Mouse (Mus musculus): Measurements from ENCODE around the gene Gm6890. TPM values are rescaled to one million over a fixed set of nuclear protein-coding genes. Genes with fewer than 3 reads are reported as not detected.
"Not testable (repeated sequence)": the region's sequence is repeated elsewhere in the genome, so short reads cannot be mapped to it uniquely, and the experiment has no call there.

The Gm6890 gene
- polyA plus RNA-seq (2014; fragmentation: Nextera tagmentation; extraction: Ambion mirVana) = not detected in 2 replicates

GRCm38 (mm10) chrX:74740627-74741026, at the start of gene Gm6890:
Gm6890 (plus strand) TSS chrX:74740927.
- not testable (repeated sequence) for H3K9me3 ChIP-seq (ENCODE audit: control insufficient read depth, low read length); H3K4me3 ChIP-seq (replicated peaks; ENCODE audit: low read depth, low read length); H3K36me3 ChIP-seq (ENCODE audit: control insufficient read depth, insufficient read depth, low read length); DNase-seq; H3K27ac ChIP-seq (replicated peaks; ENCODE audit: low read depth, low read length); H3K4me2 ChIP-seq (ENCODE audit: low read length); ATAC-seq (ENCODE audit: low FRiP score, low TSS enrichment); H3K27me3 ChIP-seq (ENCODE audit: control insufficient read depth, insufficient read depth, low read length); H3K4me1 ChIP-seq (ENCODE audit: control insufficient read depth, insufficient read depth, low read length); H3K9ac ChIP-seq (replicated peaks; ENCODE audit: low read length)
- 90% methylated on average over 9 of the region's 9 CpGs for WGBS

GRCm38 (mm10) chrX:74726195-74726594, 14.5 kb upstream of the Gm6890 start:
- not testable (repeated sequence) for H3K9me3 ChIP-seq (ENCODE audit: control insufficient read depth, low read length); H3K27ac ChIP-seq (replicated peaks; ENCODE audit: low read depth, low read length); H3K27me3 ChIP-seq (ENCODE audit: control insufficient read depth, insufficient read depth, low read length); H3K9ac ChIP-seq (replicated peaks; ENCODE audit: low read length); ATAC-seq (ENCODE audit: low FRiP score, low TSS enrichment); H3K36me3 ChIP-seq (ENCODE audit: control insufficient read depth, insufficient read depth, low read length); DNase-seq; H3K4me2 ChIP-seq (ENCODE audit: low read length); H3K4me3 ChIP-seq (replicated peaks; ENCODE audit: low read depth, low read length); H3K4me1 ChIP-seq (ENCODE audit: control insufficient read depth, insufficient read depth, low read length)
- 89% methylated on average over 4 of the region's 10 CpGs for WGBS

GRCm38 (mm10) chrX:74770715-74771114, 30.0 kb downstream of the Gm6890 start:
- H3K27ac ChIP-seq (replicated peaks; ENCODE audit: low read depth, low read length); H3K9ac ChIP-seq (replicated peaks; ENCODE audit: low read length); H3K27me3 ChIP-seq (ENCODE audit: control insufficient read depth, insufficient read depth, low read length); H3K36me3 ChIP-seq (ENCODE audit: control insufficient read depth, insufficient read depth, low read length); H3K9me3 ChIP-seq (ENCODE audit: control insufficient read depth, low read length); ATAC-seq (ENCODE audit: low FRiP score, low TSS enrichment); H3K4me3 ChIP-seq (replicated peaks; ENCODE audit: low read depth, low read length); H3K4me1 ChIP-seq (ENCODE audit: control insufficient read depth, insufficient read depth, low read length); H3K4me2 ChIP-seq (ENCODE audit: low read length): not testable (repeated sequence)
- peak; percentile 8 for DNase-seq
- WGBS = no CpG with 5 or more reads among the region's 1 CpGs

Other genes starting within 250 kb of the Gm6890 start
- not detected in 2 replicates for gene Olfr1326-ps1, start 166.0 kb upstream of the Gm6890 start, polyA plus RNA-seq (2014; fragmentation: Nextera tagmentation; extraction: Ambion mirVana)
- not detected in 2 replicates for gene Olfr1325, start 148.2 kb upstream of the Gm6890 start, polyA plus RNA-seq (2014; fragmentation: Nextera tagmentation; extraction: Ambion mirVana)
- gene Gm5640, start 95.3 kb upstream of the Gm6890 start, polyA plus RNA-seq (2014; fragmentation: Nextera tagmentation; extraction: Ambion mirVana) = 0.17 TPM in 1 of 2 replicates, not detected in the other
- 0.38 TPM in 1 of 2 replicates, not detected in the other for gene Gm5936, start 96.3 kb downstream of the Gm6890 start, polyA plus RNA-seq (2014; fragmentation: Nextera tagmentation; extraction: Ambion mirVana)

All from midbrain, embryonic 14.5 days (tissue).